Mouse (Mus musculus) heart, adult 11 months (tissue): ENCODE data around the gene Slc5a11.

Experiments
- DNase-seq: peaks from one replicate; pipeline ENCODE4 v3.0.0; 2022

Gene Slc5a11

DNA sequence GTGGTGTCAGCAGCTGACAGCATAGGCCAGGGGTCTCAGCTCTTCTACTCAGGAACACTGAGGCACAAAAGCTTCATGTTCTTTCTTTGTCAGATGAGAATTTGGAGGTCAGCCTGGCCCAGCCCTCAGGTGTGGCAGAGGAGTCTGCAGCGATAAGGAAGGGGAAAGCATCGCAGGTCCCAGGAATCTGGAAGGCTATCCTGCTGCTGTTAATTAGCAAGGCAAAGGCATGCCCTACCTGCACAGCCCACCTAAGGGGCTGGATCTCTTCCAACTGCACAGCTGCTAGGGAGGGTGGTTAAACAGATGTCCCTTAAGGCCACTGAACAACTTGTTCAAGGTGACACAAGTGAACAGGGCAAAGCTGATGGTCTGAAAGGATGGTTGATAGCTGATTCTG, 558 bp downstream of the Slc5a11 start:
- peak; percentile 79 for DNase-seq

DNA sequence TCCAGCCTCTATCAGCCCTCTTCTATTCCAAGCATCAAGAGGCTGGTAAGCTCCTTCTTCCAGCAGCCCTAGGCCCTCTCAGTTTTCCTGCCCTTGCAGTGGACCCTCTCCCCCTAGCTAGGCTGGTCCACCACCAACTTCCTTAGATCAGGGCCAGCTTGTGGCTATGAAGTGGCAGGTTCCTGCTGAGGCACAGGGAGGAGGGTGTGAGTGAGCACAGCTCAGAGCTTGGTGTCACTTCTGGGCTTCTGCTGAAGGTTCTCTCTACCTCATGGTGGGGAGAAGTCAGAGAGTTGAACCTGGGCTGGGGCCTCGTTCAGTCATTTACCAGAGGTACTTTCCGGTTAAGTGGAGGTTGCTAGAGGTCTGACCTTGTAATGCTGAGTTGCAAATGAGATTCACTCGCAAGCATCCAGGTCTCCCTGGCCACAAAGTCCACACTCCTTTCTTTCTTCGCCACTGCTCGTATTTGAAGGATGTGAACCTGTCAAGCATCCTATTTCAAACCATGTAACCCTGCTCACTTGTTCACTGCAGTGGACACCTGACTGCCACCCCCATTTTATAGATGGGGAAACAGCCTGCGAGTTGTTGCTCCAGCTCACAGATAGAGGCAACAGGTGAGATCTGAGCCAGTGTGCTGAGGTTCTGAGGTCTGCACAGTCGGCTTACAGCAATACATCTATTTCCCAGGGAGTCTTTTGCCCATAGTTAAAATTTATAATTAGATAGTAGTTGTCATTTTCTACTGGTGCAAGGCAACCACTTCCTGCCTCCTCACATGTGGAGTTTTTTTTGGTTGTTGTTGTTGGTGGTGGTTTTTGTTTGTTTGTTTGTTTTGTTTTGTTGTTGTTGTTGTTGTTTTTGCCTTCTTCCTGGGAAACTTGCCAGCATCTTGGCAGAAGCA, 3.1 kb downstream of the Slc5a11 start:
- peak; percentile 81 for DNase-seq

DNA sequence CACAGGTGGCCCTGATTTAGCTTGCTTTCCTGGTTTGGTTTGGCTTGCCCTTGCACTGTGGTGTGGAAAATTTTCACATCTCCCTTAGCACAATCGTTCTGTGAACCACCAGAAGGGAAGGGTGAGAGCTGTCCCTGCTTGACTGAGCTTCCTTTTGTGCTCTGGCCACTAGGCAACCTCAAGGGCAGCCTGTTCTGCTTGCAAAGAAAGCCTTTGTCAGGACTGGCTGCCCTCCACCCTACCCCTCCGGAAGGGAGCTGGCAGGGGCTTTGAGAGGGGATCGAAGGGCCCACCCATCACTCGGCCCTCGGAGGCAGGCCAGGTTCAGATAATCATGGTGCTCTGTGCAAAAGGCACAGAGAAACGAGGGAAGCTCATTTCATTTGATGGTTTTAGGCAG, 4.0 kb downstream of the Slc5a11 start:
- peak; percentile 69 for DNase-seq

DNA sequence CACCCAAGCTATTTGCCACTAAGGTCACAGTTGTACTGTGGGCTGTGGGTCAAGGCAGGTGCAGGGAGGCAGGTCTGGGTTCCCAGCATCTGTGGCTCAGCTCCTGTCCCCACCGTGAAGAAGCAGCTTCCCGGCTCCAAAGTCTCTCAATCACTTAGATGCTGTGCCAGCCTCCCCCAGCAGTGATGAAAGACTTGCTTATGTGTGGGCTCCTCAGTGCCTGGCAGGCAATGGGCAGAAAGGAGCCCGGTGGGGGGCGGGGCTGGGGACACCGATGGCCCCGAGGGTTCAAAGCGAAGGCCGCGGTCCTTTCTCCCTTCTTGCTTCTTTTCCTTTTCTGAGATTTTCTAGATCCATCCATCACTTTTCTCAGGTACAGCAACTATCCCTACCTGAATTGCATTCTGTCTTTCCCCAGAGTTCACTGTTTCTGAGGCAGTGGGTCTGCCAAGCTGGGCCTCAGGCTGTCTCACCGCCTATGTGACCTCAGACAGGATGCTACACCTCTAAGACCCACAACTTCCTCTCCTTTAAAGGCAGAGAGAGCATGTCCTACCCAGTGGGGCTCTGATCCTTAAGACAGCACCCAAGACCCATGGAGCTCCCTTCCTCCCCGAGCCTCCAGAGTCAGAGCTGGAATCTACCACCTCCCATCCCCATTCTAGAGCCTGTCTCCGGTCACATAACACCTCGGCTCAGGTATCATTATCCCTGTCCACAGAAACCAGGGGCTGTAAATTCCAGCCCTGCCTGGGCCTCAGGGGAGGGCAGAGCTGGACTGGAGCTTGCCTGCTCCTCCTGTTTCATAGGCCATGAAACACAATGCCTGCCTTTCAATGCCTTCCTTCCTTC, 5.4 kb downstream of the Slc5a11 start:
- peak; percentile 79 for DNase-seq

DNA sequence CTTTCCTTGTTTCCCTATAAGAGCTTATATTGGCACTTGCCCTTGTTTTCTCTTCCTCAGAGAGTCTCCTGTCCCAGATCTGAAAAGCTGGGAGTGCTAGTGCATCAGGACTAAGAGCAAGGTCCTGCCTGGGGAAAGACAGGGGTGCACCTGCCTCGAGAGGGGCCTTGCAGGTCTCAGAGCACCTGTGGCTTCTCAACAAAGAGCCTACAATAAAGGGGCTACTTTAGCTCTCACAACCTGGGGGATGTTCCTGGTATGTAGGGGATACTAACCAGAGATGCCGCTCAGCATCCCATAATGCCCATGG, 6.0 kb downstream of the Slc5a11 start:
- peak; percentile 61 for DNase-seq

DNA sequence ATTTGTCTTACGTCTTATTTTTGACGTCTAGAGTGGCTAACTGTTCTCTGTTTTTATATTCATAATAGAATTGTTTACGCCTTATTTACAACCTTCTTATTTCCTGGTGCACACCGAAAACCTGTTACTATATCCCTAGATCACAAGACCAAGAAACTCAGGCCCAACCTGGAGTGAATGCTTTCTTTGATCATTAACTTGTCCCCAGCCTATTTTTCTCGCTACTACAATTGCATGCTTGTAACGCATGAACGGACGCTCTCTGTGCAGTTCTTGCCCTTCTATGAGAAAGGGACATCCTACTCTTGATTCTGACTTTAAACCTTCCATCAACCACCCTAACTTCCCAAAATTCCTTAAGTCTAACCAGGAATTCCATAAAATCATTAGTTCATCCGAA, 9.5 kb downstream of the Slc5a11 start:
- no peak for DNase-seq

DNA sequence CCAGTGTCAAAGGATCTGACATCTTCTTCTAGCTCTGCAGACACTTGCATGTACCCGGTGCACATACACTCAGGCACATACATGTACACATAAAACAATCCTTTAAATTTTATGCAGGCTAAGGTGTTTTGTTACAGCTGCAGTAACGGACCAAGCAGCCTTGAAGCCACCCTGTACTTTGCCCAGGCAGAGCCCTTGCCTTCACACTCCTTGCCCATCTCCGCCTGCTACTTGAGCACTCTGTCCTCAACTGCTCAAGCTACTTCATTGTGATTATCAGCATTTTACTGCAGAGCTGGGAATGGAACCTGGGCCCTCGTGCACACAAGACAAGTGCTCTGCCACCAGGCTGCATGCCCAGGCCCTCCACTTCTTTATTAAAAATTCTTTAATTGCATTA, 10.6 kb downstream of the Slc5a11 start:
- DNase-seq, result no peak

DNA sequence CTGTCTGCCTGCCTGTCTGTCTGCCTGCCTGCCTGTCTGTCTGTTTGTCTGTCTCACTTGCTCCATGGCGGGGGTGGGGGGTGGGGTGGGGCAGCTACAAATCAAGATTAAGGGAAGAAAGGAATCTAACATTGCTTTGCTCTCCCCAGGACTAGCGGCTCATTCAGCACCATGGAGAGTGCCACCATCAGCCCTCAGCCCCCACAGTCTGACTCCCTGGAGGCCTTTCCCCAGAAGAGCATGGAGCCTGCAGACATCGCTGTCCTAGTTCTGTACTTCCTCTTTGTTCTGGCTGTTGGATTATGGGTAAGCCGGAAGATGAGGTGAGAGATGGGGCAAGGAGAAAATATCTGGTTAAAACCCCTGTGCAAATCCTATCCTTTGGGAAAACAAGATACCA, 20.9 kb downstream of the Slc5a11 start:
- no peak for DNase-seq

DNA sequence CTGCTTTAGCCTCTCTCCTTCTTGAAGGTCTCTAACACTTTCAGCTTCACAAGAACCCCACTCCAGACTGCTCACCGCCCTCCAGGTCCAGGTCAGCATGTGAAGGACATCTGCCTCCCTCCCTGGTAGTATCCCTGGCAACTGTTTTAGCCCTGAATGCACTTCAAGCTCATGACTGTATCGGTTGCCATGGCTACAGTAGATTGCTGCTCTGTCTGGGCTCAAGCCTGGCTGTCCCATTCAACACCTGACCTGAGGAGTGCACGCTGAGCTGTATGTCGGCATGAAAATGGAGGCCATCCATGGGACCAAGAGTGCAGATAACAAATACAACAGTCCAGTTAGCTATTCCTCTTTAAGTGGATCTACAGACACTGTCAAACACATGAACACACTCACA, 24.0 kb downstream of the Slc5a11 start:
- no peak for DNase-seq

DNA sequence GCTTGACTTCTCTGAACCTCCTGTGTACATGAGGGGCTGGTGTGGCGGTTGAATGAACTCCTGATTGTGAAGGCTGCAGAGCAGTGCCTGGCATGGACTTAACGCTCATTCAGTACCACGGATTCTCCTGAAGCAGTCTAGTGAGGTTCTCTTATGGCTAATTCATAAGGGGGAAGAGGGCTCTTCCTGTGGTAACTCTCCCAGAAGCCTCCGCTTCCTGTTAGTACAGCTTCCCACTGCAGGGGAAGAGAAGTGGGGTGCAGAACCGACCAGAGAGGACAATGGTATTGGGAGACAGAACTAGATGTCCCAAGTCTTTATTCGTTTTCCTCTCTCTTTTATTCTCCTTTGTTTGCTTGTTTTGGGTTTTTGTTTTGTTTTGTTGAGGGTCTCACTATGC, 25.5 kb downstream of the Slc5a11 start:
- DNase-seq, result no peak

DNA sequence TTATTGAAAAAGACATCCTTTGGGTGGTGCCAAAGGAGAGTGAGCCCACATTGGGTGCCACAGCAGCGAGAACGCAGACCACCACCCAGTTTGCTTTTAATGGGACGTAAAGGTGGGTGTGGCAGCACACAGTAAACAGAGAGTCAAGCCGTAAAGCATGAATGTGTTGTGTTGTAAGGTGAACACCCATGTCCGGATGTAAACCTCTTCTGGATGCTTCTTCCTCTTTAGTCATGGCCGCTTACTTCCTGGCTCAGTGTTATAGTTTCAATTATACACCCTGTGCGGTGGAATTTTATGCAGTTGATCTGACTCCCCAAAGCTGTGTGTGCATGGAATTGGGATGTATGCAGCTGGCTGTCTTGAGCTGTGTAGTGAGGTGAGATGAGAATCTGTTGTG, 27.7 kb downstream of the Slc5a11 start:
- DNase-seq, result no peak

DNA sequence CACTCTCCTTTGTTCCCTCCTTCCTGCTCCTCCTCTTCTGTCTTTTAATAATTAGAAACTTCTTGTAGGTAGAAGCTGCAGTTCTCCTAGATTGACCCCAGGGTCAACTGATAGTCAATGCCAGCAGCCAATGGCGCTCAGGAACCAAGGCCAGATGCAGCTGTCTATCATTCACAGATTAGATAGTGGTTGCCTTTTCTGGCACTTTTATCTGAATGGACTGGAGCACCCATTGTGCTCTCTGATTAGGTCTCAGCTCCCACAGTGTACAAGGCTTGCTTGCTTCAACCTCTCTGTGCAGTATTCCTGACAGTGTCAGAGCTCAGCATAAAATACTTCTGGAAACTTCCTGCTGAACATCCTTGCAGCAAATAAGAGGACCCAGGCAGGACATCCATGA, 30.3 kb downstream of the Slc5a11 start:
- no peak for DNase-seq

DNA sequence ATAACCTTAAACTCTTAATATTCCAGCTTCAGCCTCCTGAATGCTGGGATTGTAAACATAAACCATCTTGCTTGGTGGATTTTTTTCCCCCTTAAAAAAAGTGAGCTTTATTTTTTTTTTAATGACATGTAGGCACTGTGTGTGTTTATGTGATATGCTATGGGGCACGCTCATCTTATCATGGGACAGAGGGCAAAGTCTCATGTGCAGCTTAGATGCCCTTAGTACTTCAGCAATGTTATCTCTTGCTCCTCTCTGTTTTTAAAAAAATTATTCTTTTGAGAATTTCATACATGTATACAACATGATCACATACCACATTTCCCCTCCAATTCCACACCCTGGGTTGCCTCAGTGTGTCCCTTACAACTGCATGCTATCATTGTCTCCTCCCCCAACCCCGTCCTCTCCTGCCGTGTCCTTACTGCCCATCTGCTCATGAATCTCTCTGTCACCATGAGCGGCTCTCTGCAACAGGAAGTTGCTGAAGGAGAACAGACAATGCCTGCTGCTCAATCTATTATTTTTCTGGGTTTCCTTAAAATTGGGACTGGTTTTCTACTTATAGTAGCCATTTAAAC, 32.0 kb downstream of the Slc5a11 start:
- DNase-seq, result no peak

DNA sequence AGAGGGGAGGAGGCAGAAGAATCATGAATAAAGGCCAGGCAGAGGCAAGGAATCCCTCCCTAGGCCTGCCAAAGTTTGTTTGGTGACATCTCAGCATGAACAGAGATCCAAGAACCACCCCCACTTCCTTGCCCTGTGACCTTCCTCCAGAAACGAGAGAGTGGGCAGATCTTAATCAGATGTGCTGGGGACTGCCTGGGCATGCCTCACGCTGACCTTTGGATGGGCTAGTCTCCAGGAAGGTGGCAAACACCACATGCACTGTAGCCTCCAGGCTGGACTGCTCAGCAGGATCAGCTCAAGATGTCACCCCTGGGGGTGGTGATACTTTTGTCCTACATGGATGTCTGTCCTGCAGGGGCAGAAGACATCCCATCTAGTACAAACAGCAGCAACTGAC, 33.6 kb downstream of the Slc5a11 start:
- DNase-seq, result no peak

DNA sequence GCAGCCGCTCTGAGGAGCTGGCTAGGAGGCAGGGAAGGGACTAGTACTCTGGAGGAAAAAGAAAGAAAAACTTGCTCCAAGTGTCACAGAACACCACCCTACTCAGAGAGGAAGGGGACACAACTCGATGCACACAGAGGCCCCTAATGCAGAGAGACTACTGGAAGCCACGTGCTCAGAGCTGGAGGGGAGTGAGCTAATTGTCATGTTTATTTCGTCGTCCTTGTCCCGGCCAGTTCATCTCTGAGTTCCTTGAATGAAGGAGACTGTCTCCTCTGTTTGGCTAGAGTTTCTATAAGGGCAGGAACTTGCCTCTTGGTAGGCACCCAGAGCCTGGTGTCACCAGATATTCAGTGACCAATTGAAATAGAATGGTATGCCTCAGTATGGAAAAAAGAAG, 36.8 kb downstream of the Slc5a11 start:
- DNase-seq, result no peak

DNA sequence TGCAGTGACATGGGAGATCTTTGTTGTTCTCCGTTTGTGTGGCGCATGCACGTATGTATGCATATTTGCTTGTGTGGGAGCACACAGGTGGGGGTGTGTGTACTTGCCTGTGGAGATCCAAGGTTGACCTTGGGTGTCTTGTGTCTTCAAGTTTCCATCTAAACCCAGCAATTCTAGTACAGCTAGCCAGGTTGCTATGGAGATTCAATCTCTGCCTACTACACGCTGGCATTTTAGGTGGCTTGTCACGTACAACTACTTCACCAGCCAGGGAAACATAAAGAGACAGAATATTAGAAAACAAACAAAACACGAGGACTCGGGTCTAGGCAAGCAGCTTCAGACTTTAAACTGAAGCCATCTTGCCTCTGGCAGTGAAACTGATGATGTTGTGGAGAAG, 38.8 kb downstream of the Slc5a11 start:
- DNase-seq, result no peak

DNA sequence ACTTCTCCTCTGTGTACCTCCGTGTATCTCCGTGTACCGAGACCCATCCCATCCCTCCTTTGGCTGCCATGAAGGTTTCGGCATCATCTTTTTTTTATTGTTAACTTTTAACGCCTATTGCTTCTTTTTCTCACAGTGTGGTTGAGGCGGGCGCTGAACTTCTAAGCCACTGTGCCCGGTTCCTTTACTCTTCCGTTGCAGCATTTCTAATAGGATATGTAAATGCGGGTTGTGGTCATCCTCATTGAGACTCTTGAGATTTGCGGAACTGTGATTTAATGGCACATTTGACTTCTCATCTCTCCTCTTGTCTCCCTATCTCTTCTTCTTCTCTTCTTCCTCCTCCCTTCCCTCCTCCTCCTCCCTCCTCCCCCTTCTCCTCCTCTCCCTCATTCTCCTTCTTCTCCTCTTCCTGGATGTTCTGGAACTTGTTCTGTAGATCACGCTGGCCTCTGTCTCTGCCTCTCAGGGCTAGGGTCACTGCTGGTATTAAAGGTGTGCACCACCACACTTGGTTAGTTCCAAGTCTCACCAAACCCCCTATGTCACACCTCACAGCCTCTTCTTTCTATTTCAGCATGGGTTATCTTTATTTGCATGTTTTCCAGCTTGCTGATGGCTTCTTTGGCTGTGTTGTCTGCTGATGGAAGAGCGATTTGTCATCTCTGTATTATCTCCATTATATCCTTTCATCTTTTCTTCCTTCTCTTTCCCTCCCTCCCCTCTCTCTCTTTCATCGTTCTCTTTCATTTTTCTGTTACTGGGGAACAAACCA, 39.8 kb downstream of the Slc5a11 start:
- no peak for DNase-seq

DNA sequence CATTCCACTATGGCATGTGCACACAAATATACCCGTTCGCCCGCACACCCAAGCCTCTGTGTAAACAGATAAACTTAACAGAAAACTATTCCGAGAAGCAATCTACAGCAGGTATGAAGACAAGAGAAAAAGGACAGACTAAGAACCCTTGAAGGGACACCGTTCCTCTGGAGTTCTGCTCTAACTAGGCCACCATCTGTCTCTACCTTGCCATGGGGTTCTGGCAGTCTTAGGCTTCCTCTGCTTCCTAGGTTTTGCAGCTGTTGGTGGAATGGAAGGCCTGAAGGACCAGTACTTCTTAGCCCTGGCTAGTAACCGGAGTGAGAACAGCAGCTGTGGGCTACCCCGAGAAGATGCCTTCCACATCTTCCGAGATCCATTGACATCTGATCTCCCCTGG, 43.5 kb downstream of the Slc5a11 start:
- DNase-seq, result no peak

DNA sequence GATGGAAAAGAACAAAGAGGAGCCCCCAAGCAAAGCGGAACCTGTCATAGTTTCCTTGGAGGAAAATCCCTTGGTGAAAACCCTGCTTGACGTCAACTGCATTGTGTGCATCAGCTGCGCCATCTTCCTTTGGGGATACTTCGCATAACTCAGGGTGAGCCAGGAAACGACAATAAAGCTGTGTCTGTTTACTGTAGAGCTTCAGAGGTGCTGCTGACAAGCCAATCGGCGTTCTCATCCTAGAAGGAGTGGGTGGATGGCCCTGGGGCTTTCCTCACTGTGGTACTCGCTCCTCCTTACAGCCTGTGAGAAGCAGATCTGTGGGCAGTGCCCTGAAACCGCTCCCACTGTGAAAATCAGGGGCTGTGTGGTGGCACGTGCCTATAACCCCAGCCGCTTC, 58.5 kb downstream of the Slc5a11 start:
- no peak for DNase-seq

DNA sequence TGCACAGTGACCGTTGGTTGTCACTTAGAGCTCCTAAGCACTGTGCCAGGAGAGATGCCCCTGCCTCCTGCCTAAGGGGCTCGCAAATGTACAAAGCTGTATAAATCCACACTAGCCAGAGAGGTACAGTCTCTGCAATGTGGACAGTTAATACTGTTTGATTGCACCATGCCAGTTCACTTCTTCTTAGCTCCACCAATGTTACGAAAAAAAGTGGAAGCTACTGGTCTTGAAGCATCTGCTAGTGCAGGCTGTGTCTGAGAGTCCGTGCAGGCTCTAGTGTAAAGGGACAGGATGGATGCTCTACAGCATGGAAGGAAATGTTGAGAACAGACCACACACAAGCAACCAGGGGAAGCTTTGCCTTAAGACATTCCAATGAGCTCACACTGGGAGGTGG, 62.0 kb downstream of the Slc5a11 start:
- DNase-seq, result no peak

DNA sequence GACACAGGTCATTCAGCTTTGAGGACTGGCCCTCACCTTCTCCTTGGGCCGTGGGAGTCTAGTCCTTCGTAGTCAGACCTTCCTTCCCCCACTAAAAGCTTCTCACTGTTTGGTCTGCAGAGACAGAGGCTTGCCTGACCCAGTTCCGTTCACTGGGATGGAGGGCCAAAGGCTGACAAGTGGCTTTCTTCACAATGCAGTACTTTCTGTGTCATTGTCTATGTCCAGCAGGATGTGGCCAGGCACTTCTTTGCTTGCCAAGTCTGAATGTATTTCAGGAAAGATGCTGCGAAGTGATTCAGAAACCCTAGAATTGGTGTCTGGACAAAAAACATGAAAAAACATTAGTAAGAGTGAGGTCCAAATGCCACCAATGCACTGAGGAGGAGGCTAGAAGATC, 65.2 kb downstream of the Slc5a11 start:
- no peak for DNase-seq

DNA sequence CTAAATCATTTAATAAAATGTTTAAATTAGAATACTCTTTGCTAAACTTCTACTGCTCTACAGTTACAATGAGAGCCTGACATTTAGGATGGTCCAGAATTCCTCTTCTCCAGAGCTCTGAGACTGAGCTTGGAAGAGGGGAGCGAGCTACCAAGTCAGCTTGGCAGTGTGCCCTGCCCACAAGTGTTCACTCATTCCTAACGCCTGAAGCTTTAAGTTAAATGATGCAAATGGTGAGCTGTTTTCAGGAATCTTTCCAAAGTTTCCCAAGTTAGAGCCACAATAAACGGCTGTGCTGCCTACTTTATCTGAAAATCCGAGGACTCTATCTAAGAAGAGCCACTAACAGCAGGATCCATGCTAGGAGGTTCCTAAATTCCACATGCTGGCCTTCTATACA, 69.2 kb downstream of the Slc5a11 start:
- DNase-seq, result no peak

DNA sequence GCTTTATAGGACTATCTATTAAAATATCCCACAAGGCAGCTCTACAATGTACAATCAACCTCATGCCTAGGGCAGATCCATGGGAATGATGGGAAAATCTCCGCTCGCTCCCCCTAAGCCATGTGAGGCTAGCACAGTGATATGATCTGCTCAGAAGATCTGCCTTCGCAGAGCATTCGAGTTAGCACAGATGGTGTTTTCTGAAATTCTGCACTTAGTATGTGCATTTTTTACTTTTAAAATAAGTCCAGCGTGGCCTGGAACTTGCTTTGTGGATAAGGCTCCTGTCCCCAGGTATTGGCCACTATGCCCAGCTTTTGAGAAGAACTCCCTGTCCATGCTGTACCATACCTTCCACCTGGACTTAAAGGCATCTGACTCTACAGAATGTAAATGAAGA, 71.3 kb downstream of the Slc5a11 start:
- DNase-seq, result no peak
